Mouse (Mus musculus): Measurements from ENCODE around the gene Nol8. TPM values are rescaled to one million over a fixed set of nuclear protein-coding genes. Genes with fewer than 3 reads are reported as not detected.

Gene Nol8
- total RNA-seq, 2 experiments from 2014 or later, result 13.7 to 14.5 TPM

GRCm38 (mm10) chr13:49691056-49691455, 38.2 kb downstream of the Nol8 start:
- no peak for DNase-seq

- no peak for DNase-seq
These were observed 50.4 kb downstream of the Nol8 start for GRCm38 (mm10) chr13:49703216-49703779.

GRCm38 (mm10) chr13:49706032-49706690, 53.3 kb downstream of the Nol8 start:
- no peak for DNase-seq

DNA sequence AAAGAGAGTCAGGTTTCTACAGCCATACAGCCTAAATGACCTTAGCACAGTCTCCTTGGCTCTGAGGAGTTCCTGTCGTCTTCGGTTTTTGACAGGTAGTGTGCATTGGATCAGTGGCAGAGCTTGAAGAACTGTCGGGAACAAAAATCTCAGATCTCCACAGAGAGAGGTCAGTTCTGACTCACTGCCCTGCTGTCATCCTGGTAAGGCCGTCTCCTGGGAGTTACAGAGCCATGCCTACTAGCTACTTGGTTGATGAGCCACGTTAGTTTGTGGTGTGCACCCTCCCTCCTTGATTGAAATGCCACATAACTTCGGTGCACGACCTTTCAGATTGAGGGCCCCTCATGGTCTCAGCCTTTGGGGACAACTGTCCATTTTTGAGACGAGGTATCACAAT, 55.4 kb downstream of the Nol8 start:
- DNase-seq, result no peak

GRCm38 (mm10) chr13:49712047-49712721, 59.3 kb downstream of the Nol8 start:
- no peak for DNase-seq

GRCm38 (mm10) chr13:49719310-49719709, 66.4 kb downstream of the Nol8 start:
- no peak for DNase-seq

Other genes starting within 250 kb of the Nol8 start
- gene Ippk, start 231.8 kb upstream of the Nol8 start, total RNA-seq (2021), result 1 to 10 TPM; 9.5 to 9.9 TPM
- 1 to 10 TPM; 1.4 TPM for gene Tes3-ps, start 159.8 kb upstream of the Nol8 start, total RNA-seq (2021)
- gene Ecm2, start 148.3 kb upstream of the Nol8 start, total RNA-seq (2021), result 10 to 100 TPM; 13.2 to 13.8 TPM
- 100 to 1,000 TPM in 1 of 2 experiments, 10 to 100 TPM in 1; 86.9 to 101 TPM for gene Aspn, start 108.6 kb upstream of the Nol8 start, total RNA-seq (2021)
- gene Omd, start 70.6 kb upstream of the Nol8 start, total RNA-seq (2021), result under 1 TPM; 0.25 to 0.26 TPM
- gene Ogn, start 45.0 kb upstream of the Nol8 start, total RNA-seq (2021), result 10 to 100 TPM; 70.5 to 74.2 TPM
- gene Cenpp, start 293 bp upstream of the Nol8 start, total RNA-seq (2021), result 10 to 100 TPM; 16.1 to 17.0 TPM
- 10 to 100 TPM; 58.9 to 64.4 TPM for gene Iars, start 29.0 kb downstream of the Nol8 start, total RNA-seq (2021)
- gene Gm30302, start 145.9 kb downstream of the Nol8 start, total RNA-seq (2021), result under 1 TPM; 0.07 to 0.55 TPM

All from heart, postnatal 4 days (tissue).